Mouse (Mus musculus) left cerebral cortex, adult 11 months (tissue): Measurements from ENCODE around the gene H2-Ab1.

Experiments
- DNase-seq: peaks from one replicate; pipeline ENCODE4 v3.0.0; 2022; ENCODE audit warnings: low spot score

The H2-Ab1 gene

DNA sequence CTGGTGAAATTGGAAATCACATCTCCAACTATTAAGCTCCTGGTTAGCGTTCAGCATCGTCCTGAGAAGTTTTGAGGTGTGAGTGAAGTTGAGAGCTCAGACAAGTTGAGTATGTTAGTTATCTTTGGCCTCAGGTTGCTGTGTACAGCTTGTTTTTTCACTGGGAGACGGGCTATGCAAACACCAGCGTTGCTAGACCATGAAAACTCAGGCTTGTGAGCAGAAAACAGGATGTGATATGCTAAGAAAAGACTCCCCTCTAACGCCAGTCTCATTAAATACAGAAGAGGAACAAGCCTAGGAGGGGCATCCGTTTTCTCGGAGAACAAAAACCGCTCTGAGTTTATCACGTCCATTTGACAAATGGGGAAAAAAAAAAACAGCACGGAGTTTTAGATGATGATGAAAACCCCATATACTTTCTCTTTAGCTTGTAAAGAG lies 17.9 kb upstream of the H2-Ab1 start:
- no peak for DNase-seq

GRCm38 (mm10) chr17:34240366-34240765 lies 17.1 kb upstream of the H2-Ab1 start:
- DNase-seq: no peak

- no peak for DNase-seq
Observed at GRCm38 (mm10) chr17:34240916-34241315, 16.6 kb upstream of the H2-Ab1 start.

DNA sequence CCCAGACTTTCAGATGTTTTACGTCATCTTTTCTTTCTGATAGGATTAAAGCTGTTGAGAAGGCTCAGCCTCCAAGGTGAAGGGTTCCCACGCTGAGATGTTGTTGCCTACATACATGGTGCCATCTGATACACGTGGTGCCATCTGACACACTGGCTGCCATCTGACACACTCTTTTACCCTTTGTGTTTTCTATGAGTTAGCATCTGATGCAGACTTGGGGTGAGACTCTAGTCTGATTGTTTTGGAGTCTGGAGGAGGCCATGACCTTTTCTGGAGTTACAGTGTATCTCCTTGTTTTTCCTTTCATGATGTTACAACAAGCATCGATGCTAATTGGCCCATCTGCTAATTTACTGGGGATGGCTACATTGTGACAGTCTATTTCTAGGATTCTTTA lies 12.8 kb upstream of the H2-Ab1 start:
- no peak for DNase-seq

DNA sequence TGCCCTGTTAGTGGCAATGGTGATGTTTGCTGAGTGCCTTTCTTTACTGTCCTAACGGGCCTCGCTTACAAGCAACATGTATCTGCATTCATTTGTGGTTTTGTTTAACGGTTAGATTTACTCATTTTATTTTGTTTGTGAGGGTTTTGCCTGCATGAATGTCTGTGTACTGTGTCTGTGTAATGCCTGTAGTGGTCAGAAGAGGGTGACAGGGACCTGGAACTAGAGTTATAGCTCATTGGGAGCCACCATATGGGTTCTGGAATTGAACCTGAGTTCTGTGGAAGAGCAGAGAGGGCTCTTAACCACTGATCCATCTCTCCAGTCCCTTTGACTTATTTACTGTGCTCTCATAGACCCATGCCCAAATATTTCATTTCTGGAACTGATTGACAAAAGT lies 10.4 kb upstream of the H2-Ab1 start:
- DNase-seq: no peak

- no peak for DNase-seq
Observed at GRCm38 (mm10) chr17:34248764-34249163, 8.7 kb upstream of the H2-Ab1 start.

GRCm38 (mm10) chr17:34249361-34249760 lies 8.1 kb upstream of the H2-Ab1 start:
- DNase-seq: no peak

- peak; percentile 31 for DNase-seq
Observed at GRCm38 (mm10) chr17:34249878-34250277, 7.6 kb upstream of the H2-Ab1 start.

GRCm38 (mm10) chr17:34251666-34252065 lies 5.8 kb upstream of the H2-Ab1 start:
- DNase-seq: no peak

GRCm38 (mm10) chr17:34256501-34256900 lies 988 bp upstream of the H2-Ab1 start:
- no peak for DNase-seq

GRCm38 (mm10) chr17:34260551-34260950 lies 3.1 kb downstream of the H2-Ab1 start:
- no peak for DNase-seq

- peak; percentile 81 for DNase-seq
Observed at GRCm38 (mm10) chr17:34261502-34261901, 4.0 kb downstream of the H2-Ab1 start.

DNA sequence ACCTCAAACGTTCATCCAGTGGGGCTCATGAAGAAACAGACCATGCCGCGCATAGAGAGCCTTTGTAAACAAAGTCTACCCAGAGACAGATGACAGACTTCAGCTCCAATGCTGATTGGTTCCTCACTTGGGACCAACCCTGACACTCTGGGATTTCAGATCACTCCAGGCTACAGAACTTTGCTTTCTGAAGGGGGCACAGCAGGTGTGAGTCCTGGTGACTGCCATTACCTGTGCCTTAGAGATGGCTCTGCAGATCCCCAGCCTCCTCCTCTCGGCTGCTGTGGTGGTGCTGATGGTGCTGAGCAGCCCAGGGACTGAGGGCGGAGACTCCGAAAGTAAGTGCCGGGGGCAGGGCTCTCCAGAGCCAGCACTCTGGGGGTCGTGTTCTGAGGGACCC lies 5.6 kb downstream of the H2-Ab1 start:
- DNase-seq: peak; percentile 55

- DNase-seq: no peak
Observed at GRCm38 (mm10) chr17:34263811-34264371, 6.4 kb downstream of the H2-Ab1 start.

- DNase-seq: no peak
Observed at GRCm38 (mm10) chr17:34264452-34265351, 7.2 kb downstream of the H2-Ab1 start.

DNA sequence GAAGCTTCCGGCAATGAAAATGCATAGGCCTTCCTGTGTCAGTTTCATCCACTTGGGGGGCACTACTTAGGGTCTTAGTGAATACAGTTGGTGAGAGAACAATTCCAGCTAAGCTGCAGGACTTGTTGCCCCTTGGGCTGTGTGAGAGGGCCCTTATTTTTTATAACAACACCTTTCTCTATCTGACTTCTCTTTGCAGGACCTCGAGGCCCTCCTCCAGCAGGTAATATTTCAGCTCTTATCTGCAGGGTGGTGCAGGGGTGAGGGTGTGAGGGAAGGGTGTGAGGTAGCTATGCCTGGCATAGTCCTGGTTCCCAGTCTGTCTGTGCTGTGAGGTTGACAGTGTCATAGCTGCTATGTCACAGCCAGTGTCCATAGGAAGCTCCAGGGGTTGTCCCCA lies 10.8 kb downstream of the H2-Ab1 start:
- DNase-seq: no peak

GRCm38 (mm10) chr17:34268748-34269147 lies 11.3 kb downstream of the H2-Ab1 start:
- no peak for DNase-seq

- DNase-seq: no peak
Observed at GRCm38 (mm10) chr17:34269817-34270216, 12.3 kb downstream of the H2-Ab1 start.

DNA sequence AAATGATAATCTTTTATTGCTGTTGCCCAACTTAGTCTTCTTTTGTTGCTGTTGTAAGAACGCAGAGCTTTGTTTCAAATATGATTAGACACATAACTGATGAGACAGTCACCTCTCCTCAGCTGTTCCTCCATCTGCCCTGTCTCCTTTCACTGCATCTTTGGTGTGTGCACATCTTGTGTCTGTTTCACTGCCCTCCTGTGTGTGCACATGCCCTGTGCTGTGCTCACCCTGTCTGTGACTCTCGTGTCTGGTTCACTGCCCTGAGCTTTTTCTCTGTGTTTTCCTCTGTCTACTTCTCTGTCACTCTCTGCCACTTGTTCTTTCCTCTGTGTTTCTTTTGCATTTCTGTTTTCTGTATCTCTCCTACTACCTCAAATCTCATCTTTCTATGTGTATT lies 12.7 kb downstream of the H2-Ab1 start:
- DNase-seq: no peak

GRCm38 (mm10) chr17:34270940-34271339 lies 13.5 kb downstream of the H2-Ab1 start:
- no peak for DNase-seq

DNA sequence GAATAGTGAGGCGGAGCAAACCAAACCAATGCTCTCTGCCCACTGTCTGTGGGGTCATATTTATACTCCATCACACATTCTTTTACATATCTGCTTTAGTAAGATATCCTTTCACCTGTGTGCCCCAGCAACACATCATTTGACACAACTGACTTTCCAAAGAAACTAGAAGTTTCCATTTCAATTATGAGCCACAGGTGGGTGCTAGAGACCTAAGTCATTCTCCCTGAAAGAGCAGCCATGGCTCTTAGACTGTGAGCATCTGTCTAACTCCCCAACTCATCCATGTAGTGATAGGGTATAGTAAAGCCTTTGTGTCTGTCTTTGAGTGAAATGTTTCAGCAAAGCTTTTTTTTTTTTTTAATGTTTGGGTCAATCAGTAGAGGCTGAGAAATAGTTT lies 14.6 kb downstream of the H2-Ab1 start:
- no peak for DNase-seq

GRCm38 (mm10) chr17:34280499-34281038 lies 23.1 kb downstream of the H2-Ab1 start:
- DNase-seq: no peak

DNA sequence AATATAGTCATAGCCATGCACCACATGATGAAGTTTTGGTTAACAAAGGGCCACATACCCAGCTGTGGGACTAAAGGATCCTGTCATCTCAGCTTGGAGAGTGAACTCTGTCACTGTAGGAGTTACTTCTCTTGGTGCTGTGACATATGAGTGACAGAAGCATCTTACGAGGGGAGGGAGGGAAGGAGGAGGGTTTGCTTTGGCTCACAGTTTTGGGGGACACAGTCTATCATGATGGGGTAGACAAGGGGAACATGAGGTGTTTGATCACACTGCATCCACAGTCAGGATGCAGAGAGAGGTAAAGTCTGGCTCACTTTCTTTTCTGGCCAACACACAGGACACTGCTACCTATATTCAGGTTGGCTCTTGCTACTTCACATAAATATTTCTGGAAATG lies 24.3 kb downstream of the H2-Ab1 start:
- no peak for DNase-seq
